Mouse (Mus musculus): ENCODE measurements around the gene Lmo7.

Gene Lmo7

DNA sequence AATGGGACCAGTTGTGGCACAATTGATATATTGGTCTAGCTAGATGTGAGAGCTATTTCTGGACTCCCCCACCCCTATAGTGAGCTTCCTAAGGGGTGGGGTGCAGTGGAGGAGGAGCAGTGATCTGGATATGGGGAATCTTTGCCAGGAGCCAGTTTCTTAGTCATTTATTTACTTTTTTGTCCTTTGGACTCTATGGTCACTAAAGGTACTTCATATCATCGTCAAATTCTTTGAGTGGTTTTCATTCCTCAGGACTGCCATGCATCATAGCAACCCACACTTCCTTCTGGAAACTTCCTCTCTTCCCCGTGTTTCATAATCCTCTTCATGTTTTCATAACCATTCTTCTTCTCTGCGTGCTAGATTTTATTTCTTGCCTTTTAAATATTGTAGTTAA lies 104.4 kb downstream of the Lmo7 start:
- DNase-seq (ENCODE audit: extremely low spot score, low read depth, low spot score), result no peak

GRCm38 (mm10) chr14:101836401-101836800 lies 106.6 kb downstream of the Lmo7 start:
- no peak for DNase-seq (ENCODE audit: extremely low spot score, low read depth, low spot score)

GRCm38 (mm10) chr14:101837176-101837575 lies 107.4 kb downstream of the Lmo7 start:
- DNase-seq (ENCODE audit: extremely low spot score, low read depth, low spot score), result no peak

DNA sequence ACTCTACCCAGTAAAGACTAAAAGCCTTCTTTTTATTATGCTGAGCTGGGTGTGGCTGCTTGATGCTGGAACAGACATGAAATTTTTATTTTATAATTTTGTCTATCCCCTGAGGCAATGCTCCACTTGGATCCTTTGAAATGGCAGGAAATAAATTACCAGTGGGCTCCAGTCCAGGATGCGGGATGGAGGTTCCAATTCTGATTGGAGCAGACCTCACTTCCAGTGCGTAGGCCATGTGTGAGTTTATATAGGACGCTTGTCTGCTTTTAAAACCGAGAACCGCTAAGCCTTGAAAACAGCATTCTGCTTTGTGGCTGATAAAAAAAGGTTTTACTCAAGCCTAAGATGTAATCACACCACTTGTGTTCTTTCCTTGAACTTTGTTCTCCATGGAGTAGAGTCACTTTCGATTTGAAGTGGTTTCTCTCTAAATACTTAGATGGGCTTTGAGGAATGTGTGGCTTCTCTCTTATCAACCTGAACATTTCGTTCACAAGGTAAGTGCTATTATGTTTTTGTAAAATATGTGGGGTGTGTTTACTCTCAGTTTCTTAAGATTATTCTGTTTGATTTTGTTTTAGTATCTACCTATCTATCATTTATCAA lies 108.6 kb downstream of the Lmo7 start:
- no peak for DNase-seq (ENCODE audit: extremely low spot score, low read depth, low spot score)

DNA sequence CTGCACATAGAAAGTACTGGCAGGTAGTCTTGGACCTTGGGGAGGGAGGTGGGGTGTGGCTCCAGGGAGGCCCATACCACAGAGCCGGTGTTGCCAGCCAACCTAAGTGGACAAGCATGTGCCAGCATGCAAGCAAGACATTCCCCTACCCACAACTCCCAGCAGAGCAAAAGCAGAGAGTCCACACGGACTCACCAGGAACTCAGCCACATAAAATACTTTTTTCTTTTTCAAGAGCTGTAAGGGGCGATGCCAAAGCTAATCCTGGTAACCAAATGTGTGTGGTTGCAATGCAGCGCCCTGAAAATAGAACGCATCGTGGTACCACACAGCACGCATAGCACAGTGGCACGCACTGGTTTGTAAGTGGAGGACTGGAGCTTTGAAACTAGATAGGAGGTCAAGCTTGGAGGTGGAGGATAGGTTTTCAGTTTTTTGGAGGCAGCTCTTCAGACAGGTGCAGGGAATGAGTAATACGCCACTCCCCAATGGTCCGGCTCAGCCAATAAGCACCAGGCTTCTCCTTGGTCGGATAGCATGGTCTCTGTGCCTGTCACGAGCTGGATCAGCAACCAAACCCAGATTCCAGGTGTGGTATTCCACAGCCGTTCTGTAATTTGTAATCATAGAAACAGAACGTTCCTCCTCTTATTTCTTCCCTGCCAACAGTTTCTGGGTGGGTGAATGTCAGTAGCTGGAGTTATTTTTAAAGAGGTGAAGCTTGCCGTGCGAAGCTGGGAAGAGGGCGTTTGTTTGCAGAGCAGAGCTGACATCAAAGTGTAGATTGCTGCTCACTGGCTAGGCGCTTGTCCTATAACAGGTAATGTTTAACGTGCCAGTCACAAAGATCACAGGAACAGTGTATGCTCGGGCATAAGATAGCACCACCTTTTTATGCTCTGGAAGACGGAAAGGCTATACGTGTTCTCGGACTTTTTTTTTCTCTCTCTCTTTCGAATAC lies 110.3 kb downstream of the Lmo7 start:
- DNase-seq (ENCODE audit: extremely low spot score, low read depth, low spot score), result no peak

- no peak for DNase-seq (ENCODE audit: extremely low spot score, low read depth, low spot score)
Observed at GRCm38 (mm10) chr14:101841271-101841670, 111.5 kb downstream of the Lmo7 start.

GRCm38 (mm10) chr14:101842521-101842920 lies 112.8 kb downstream of the Lmo7 start:
- DNase-seq (ENCODE audit: extremely low spot score, low read depth, low spot score), result no peak

- DNase-seq (ENCODE audit: extremely low spot score, low read depth, low spot score), result no peak
Observed at GRCm38 (mm10) chr14:101843443-101843842, 113.7 kb downstream of the Lmo7 start.

- no peak for DNase-seq (ENCODE audit: extremely low spot score, low read depth, low spot score)
Observed at GRCm38 (mm10) chr14:101844467-101844866, 114.7 kb downstream of the Lmo7 start.

DNA sequence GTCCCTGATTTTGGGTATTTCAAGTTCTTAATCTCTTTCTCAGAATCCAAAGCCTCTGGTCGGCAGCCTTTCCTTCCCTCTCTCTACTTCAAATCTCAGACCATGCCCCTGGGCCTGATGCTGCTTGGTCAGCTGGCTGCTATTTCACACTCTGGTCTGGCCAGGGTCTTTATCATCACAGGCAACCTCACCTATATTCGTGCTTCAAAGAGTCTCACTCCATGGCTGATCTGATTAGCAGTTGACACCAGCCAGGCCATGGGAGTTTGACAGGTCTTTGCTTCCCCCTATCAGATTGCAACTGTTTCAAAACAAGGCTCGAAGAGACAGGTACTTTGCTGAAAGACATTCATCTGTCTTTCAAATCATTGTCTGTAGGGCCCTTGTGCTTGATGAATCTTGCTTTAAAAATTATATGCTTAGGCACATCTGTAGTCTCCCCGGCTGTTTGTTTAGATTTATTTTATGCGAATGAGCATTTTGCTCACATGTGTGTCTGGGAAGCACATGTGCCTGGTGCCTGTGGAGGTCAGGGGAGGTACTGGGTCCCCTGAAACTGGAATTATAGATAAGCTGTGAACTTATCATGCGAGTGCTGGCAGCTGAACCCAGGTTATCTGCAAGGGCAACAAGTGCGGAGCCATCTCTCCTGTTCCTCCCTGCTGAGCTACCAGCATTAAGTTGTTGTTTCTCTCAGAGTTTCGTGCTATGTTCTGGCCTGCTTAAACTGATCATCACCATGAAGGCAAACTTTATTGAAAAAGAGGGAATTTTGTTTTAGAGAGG lies 116.5 kb downstream of the Lmo7 start:
- DNase-seq (ENCODE audit: extremely low spot score, low read depth, low spot score), result no peak

- DNase-seq (ENCODE audit: extremely low spot score, low read depth, low spot score), result no peak
Observed at GRCm38 (mm10) chr14:101847520-101847919, 117.8 kb downstream of the Lmo7 start.

DNA sequence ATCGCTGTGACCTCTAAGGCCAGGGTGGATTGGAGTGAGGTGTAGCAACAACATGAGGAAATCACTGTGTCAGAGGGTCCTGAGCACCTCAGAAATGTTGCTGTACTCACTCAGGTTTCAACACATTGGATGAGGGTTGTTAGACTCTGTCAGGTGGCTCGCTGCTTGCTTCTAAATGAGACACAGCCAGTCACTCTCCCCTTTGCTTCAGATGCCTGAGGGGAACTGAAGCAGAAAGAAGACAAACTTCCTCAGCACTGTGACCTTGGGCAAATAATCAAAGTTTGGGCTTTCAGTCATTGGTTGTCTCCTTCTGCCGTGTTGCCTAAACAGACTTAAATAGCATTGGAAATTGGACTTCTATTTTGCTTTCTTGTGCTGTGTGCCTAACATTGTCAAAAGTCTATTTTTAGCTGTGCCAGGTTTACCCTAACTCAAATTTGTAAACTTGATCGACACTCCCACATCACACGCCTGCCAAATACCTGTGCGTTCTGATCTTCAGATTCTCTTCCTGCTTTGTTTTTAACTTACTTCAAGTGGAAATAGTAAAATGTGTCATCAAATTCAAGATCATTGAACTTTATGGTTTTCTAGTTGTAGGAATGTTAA lies 122.9 kb downstream of the Lmo7 start:
- no peak for DNase-seq (ENCODE audit: extremely low spot score, low read depth, low spot score)

- DNase-seq (ENCODE audit: extremely low spot score, low read depth, low spot score), result no peak
Observed at GRCm38 (mm10) chr14:101853207-101853606, 123.5 kb downstream of the Lmo7 start.

- DNase-seq (ENCODE audit: extremely low spot score, low read depth, low spot score), result no peak
Observed at GRCm38 (mm10) chr14:101853722-101854121, 124.0 kb downstream of the Lmo7 start.

DNA sequence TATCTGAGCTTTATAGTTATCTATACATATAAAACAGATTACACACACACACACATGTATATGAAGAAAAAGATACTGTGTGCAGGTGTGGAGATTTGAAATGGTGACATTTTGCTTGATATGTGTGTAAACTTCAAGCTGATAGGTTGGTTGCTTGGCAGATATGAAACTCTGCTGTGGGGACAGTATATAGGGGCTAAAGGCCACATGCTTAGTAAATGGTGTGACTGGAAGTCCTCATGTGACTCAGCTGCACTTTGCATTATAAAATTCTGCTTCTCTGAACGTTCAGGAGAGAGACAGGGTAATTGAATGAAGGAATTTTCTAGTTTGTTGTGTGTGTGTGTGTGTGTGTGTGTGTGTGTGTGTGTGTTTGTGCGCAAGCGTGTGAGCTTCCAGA lies 124.5 kb downstream of the Lmo7 start:
- no peak for DNase-seq (ENCODE audit: extremely low spot score, low read depth, low spot score)

GRCm38 (mm10) chr14:101859305-101859886 lies 129.6 kb downstream of the Lmo7 start:
- DNase-seq (ENCODE audit: extremely low spot score, low read depth, low spot score), result no peak

DNA sequence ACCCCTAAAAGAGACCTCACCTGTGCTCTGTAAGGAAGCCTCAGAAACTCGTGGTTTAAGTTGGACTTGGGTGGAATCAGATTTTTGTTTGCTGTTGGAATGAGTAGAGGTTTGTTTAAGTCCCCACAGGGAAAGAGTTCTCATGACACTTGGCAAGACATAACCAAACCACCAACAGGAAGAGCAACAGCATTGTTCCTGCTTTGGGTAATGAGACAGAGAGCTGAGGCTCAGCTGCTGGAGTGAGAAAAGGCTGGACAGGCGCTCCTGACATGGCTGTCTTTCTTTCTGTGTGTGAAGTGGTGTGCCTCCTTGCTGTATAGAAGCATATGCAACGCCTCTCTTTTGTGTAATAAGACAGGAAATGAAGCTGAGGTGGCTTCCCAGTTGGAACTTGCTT lies 132.3 kb downstream of the Lmo7 start:
- no peak for DNase-seq (ENCODE audit: extremely low spot score, low read depth, low spot score)

DNA sequence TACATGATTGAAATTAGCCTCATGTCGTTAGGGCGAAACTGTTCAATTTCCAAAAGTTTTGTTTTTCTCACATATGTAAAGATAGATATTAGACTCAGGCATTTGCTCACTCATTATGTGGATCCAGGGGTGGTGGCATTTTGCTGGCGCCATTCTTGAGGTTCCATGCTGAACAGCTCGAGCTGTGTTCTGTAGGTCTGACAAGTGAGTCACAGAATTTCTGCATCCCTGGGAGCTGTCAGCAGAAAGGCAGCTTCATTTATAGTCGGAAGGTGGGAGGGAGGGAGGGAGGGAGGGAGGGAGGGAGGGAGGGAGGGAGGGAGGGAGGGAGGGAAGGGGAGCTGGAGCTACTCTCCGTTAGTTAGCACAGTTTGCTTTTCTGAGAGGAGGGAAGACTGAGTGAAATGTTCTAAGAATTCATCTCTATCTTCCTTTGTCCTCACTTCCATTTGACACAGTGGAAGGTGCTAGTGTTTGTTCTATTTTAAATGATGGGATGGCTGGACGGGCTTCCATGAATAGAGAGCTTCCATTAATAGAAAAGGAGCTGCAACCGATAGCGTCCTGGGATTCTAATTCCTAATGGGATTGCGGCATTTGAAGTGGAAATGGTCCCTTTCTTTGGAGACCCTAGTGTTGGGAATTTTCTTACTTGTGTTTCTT lies 137.4 kb downstream of the Lmo7 start:
- DNase-seq (ENCODE audit: extremely low spot score, low read depth, low spot score), result no peak

GRCm38 (mm10) chr14:101869145-101869544 lies 139.4 kb downstream of the Lmo7 start:
- no peak for DNase-seq (ENCODE audit: extremely low spot score, low read depth, low spot score)

GRCm38 (mm10) chr14:101869661-101870060 lies 139.9 kb downstream of the Lmo7 start:
- DNase-seq (ENCODE audit: extremely low spot score, low read depth, low spot score), result no peak
